Mouse (Mus musculus) yolk sac, embryonic 10.5 days (tissue): ENCODE data around the gene Zfp423.

ENCODE experiments used
- DNase-seq: peaks from one replicate; pipeline ENCODE4 v3.0.0-alpha.2; 2017; ENCODE audit warnings: low spot score

Zfp423 gene

DNA sequence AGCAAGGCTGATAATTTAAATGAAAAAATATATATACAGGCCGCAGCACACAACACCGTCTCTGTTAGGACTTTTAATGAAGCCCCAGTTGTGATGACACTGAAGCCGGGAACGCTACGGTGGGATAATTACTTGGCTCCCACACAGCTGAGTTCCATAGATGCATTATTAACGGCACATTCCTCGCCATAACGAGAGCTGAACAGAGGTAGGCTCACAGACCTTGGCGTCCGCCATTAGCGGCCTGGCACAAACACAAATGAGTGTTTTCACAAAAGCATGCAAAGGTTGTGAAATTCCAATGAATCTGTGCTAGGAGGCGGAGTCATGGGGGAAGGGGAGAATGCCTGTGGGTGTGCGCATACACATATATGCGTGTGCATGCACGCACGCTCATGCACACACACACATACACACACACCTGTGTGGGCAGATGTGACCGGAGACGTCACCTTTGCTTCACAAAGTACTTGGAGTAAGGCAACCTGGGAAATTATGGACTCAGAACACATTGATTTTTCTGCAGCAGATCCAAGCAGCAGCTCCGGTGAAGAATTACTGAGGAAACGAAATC lies 214.2 kb downstream of the Zfp423 start:
- DNase-seq, result no peak

DNA sequence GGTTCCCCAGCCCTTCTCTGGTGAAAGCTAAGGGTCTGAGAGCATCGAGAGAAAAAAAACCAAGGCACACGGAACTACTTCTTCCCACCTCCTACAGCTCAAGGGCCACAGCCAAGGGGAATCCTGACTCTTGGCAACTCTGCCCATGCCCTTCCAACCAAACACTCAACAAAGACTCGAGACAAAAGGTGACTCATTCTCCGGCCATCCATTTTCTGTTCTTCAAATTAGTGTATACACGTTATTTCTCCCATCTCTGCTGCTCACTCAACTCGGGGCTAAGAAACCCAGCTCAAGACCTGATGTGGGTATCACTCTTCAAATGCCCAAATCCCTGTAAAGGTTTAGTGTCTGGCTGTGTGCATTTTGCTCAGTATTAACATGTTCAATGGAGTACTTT lies 214.8 kb downstream of the Zfp423 start:
- no peak for DNase-seq

DNA sequence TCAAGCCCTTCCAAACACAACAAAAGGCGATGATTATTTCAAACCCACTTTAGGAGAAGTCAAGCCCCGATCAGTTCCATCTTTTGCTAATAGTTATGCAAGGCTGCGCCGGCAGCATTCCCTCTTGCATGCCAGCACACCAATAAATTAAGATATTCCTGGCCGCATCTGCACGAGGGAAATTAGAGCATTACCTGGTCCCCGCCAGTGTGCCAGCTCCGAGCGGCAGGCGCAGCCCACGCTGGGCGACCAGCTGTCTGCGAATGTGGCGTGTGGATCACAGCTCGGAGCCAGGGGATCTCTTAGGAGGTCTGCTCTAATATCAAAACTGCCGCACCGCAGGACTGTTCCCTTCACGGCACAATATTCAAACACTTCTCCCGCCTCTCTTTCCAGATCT lies 217.4 kb downstream of the Zfp423 start:
- DNase-seq, result no peak

DNA sequence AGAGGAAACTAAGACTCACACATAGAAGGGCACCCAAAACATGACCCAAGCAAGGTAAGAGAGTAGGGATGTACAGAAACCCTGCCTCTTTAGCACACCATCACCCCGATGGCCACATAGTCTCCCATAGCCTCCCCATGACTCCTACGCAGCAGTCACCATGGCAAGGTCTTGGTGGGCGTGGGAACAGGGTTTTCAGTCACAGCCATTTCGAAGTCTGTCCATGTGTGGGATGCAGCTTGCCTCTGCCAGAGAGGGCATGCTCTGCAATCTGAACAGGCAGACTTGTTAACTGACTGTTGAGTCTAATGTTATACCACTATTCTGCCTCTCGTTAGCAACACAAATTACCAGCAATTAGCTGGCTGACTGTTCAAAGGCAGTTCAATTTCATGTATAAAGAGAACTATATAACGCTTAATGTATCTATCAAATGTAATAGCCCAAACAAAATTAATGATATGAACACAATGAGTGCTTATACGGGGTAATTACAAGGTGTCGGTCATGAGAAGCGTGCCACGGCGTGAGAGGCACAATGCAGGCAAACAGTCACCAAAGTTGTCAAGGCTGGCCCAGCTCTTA lies 218.4 kb downstream of the Zfp423 start:
- no peak for DNase-seq

DNA sequence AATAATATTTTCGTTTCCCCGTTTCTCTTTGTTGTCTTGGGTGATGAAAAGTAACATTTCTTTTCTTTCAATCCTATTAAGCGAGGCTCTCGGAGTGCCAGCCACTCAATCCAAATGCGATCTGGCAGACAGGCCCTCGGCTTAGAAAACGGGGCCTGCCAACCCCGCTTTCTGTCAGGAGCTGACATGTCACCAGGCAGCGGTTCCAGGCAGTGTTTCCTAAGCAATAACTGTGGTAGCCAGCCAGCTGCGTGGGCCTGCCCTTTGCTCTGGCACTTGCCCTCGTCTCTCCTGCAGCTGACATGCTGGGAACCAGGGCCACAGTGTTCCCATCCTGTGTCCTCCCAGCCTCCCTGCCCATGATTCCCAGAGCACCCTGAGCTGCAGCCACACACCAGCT lies 221.5 kb downstream of the Zfp423 start:
- DNase-seq, result no peak

DNA sequence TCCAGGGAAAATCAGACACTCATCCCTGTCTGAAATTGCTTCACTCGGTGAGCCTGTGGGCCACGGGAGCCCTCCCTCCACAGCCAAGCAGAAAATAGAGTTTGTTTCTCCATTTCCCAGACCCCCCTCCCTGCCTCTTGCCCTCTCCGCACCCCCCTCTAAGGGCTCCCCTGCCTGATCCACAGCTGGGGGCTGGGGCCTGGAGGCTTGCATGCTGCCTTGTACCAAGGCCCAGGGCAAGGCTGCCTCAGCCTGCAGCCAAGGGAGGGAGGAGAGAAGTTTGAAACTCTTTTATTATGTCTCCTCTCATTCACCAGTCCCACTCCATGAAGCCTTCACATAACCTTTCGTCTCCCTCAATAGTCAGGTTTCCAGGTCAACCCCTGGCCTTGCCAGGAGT lies 224.5 kb downstream of the Zfp423 start:
- DNase-seq, result no peak

DNA sequence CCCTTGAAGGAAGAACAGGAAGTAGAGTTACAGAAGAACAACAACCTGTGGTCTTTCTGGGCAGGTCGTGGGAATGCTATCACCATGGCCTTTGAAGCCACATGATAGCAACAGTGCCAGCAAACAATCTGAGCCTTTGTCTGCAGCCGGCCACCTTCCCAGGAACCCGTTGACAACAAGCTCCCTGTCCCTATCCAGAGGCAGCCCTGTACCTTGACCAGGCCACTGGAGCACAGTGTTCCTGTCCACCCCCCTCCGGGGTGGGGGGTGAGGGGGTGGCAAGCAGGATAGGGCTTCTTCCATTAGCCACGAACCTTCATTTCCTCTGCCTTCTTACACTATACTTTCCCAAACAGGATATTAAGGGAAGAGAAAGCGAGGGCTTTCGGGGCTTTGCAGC lies 224.9 kb downstream of the Zfp423 start:
- no peak for DNase-seq

DNA sequence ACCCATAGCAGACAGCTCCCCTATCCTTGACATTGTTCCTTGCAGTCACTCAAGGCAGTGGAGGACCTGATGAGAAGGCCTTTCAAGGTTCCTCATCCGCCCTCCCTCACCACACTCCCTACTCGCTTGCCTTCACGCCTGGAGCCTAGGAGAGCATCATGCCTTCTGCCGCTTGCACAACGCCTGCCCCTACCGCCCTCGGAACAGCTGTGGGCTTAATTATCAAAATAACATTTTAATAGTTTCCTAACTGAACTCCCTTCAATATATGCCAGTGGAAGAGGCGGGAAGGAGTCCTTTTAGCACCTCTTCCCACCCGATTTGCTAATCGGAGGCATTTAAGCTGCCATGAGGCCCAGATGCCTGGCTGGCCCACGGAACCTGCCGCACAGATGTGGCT lies 228.3 kb downstream of the Zfp423 start:
- no peak for DNase-seq

DNA sequence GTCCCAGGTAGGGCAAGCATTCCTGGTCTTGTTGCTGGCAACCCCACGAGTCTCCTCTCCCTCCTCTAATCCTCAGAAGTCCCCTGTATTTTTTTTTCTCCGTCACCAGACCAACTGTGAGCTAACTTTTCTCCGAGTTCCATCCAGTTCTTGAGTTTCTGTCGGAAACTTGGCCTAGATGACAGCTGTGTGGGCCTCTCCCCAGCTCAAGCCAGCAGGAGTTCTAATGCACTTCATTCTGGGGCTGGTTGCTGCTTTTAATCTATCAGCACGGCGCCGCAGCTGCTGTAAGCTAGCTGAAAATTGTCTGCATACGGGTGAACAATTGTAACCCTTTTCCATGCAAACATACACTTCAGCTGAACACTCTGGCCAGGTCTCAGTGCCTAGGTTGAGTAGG lies 236.4 kb downstream of the Zfp423 start:
- no peak for DNase-seq

DNA sequence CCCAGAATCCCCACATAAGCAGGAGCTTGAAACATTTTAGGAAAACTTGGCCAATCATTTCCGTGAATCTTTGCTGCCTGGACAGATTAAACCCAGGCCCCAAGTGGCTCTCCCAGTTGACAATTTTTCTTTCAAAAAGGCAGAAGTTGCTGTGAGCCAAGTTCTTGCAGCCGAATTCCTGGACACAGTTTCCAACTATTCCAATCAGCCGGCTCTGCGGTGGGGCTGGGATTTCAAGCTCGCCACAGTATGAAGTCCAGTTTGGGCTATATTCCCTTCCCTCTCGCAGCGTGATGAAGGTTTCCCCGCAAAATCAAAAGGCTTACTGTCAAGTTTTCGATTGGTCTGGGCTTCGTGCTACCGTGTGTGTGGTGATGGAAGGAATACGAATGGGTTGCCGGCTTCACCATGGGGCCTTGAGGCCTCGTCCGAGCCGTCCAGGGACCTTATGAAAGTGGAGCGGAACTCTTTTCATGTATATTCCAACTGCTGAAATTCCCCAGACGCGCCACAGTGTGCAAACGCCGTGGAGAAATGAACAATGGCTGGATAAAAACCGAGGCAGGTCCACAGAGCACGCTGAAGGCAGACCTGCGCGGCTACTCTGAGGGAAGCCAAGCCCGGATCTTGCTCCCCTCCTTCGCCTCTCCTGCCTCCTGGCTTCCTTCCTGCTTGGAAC lies 240.1 kb downstream of the Zfp423 start:
- no peak for DNase-seq

DNA sequence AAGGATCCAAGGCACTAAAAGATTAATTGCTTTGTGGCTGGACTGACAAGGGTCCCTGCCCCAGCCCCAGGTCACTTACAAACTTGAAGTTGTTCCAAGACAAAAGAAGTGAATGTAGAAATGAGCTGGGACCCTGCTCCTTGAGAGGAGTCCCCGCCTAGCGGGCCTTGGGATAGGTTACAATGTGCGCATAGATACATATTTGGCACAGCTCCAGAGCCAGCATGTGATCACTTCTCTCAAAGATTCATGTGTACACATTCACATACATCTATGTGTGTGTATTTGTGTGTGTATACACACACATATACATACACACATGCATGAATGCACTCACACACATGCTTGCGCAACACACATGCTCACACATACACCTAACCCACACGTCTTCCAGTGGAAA lies 241.9 kb downstream of the Zfp423 start:
- DNase-seq, result no peak

DNA sequence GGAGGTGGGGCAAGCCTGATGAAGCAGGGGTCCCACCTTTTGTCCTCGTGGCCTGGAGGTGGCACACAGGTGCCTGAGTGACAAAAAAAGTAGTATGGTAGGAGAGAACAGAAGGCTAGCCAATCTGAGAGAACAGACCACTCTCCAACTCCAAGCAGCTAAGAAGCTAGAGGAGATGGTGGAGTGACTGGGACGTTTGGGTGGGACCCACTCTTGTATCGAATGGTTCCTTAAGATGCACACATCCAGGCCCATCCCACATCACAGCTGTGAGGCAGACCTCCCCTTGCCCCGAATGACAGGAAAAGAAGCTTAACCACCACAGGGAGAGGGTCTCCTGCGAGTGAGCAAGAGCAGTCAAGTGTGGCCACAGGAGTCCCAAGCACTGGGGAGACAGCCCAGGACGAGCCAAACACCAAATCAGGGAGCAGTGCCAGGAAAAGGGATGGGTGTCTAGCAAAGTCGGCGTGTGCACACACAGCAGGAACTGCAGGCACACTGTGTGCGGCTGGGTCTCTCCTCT lies 242.6 kb downstream of the Zfp423 start:
- no peak for DNase-seq

DNA sequence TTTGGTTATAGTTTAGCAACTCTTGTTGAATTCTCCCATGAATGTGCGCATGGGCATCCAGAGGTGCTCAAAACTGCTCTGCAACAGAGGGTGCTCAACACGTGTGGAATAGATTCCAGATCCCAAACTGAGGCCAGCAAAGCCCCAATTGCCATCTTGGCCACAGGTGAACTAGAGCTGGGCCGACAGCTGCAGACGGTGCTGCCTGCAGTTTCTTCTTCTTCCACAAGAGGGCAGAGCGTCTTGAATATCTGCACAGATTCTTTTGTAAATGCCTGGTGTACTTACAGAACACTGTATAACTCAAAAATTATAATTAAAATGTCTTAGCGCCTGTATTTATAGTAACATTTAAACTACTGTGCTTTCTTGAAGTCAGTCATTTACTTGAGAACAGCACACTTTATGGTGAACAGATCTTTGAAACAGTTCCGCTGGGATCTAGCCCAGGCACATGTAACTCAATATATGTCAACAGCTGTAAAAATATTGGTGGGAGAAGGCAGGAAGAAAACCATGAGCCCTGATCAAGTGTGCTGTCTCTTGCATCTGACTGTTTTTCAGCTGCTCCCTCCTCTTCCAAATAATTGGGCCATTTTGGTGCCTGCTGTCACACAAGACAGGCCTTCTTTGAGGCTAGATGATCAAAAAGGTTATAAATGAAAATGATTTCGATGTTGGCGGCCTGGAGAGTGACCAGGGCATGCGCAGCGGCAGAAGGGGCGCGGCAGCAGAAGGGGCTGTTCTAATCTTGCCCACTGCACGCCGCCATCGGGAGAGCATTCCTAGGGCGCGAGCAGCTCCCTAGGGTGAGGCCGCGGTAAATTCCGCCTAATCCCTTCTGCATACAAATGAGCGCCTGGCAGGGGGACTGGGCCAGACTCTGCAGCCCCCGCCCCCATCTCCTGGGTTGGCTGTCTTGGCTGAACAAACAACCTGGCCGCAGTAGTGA lies 243.4 kb downstream of the Zfp423 start:
- DNase-seq, result peak; percentile 44

DNA sequence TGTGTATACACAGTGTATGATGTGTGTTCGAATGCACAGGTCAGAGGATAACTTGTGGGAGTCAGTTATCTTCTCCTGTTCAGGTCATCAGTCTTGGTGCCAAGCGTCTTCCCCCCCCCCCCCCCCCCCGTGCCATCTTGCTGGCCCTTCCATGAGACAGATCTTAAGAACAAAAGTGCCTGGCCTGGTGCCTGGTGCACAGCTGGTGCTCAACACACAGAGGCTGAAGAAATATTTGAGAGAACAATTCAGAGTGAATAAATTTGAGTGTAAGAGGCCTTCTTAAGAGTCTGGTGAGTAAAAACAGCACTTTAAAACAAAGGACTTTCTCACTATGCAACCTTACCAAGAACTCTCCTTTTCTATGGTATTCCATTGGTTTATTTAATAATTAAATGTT lies 245.4 kb downstream of the Zfp423 start:
- DNase-seq, result no peak

DNA sequence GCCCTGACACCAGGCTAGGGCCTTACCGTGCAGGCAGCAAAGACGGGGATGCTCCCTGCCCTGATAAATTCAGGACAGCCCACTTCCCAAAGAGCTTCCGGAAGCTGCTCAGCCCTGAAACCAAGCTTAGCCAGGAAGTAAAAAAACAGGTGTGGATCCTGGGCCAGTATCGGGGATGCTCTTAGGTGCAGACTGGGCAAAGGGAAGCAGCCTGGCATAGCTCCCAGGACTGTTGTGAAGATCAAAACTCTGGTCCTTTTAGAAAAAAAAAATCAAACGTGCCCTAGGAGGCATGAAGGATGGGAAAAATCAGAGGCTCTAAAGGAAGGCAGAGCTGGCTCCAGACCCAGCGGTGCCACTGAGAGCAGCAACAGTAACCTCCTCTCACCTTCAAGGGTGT lies 247.4 kb downstream of the Zfp423 start:
- DNase-seq, result no peak

DNA sequence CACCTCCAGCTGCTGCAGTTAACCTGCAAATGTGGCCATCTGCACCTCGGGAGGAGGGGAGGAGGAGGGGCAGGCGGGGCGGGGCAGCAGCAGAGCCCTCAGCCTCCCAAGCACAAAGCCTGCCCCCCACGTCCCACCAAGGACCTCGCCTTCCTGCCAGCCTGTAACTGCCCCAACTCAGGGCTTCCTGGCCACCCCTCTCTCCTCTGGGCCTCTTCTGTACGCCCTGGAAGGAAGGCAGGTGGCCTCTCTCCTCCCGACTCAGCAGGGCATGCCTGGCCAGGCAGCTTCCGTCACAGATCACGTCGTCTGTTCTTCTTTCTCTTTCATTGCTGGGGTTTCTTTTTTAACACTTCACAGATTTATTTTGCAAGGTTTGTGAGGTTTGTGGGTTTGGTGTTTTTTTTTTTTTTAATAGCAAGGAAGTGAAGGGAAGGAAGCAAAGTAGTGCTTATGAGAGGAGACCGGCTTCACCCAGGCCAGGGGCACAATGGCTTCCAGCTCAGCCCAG lies 251.2 kb downstream of the Zfp423 start:
- no peak for DNase-seq

DNA sequence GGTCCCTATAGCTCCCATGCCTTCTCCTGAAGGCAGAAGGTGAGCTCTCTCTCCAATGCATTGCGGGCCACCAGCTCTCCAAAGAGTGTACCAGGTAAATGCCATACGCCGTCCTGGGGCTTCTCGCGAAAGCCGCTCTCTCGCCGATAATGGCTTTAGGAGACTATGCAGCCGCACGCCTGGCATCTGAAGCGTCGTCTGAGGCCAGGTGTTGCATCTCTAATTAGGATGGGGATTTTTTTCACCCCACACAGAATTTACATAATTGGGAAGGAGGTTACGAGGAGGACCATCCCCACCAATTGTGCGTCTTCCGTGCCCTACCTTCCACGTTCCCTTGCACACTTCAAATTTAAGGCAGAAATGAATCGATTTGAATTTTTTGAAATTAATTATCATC lies 252.2 kb downstream of the Zfp423 start:
- no peak for DNase-seq

DNA sequence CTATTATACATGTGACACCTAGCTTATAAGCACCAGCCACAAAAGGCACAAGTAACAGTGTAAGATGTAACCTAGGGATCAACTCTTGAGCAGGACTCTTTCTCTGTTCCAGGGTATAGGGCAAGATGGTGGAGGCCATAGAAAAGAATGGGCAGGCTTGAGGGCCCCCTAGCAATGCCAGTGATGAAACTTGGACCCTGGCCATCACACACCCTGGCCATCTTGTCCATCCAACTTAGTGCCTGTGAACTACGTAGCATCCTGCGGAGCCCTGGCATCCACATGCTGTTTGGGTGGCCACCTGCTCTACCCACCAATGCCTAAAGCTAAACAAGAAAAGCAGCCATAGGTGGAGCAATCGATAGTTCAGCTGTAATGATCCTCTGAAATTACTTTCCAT lies 254.6 kb downstream of the Zfp423 start:
- no peak for DNase-seq

DNA sequence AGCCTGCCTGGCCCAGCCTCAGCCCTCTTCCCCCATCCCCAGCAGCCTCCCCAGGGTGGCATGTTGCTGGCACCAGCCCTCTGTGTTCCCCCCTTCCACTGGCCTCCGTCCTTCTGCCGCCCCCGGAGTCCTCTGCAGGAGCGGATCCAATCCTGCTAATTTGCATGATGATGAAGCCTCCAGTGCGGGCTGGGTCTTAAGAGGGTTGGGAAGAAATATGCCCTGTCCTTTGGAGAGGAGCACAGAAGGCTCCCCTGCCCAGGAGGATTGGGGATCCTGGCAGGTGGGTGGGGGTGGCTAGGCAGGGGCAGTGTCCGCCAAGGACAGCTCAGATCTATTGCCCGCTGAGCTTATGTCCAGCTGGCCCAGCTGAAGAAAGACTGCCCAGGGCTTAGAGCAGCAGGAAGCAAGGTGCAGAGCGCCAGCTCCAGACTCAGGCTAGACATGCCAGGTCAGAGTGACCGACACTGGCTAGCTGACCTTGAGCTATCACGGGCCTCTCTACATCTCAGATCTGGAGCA lies 256.5 kb downstream of the Zfp423 start:
- no peak for DNase-seq

DNA sequence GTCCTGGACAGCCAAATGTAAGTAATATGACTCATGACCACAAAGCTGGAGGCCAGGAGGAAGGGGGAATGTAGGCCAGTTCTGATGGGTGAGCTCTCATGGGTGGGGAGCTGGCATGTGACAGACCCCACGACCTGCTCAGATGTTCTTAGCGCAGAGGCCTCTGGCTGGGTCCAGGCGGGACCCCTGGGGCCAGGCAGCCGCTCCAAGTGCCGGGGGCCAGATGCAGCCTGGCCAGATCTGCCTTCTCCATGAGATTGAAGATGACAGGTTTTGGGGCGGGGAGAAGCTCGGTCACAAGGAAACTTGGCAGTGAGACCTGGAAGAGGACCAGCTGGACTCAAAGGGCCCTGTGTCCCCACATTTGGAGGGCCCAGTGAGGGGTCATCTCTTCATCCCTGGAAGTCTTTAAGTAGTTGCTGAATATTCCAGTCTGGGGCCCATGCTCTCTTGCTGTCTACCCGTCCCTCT lies 257.3 kb downstream of the Zfp423 start:
- DNase-seq, result no peak

DNA sequence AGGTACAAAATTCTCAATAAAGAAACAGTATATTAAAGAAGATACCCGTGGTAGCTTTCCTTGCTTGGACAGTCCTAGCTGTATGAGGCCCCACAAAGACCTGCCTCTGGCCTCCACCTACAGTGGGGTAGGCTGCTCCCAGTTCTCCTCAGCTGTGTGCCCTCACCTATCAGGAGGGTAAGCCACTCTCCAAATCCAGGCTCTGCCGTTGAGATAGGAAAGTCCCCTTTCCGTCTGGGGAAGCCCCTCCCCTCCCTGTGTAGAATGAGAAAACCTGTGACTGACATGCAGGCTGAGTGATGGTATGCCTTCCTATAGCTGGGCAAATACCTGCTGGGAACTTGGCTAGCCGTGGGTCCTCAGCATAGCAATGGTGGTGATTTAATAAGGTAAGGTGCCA lies 257.8 kb downstream of the Zfp423 start:
- no peak for DNase-seq

DNA sequence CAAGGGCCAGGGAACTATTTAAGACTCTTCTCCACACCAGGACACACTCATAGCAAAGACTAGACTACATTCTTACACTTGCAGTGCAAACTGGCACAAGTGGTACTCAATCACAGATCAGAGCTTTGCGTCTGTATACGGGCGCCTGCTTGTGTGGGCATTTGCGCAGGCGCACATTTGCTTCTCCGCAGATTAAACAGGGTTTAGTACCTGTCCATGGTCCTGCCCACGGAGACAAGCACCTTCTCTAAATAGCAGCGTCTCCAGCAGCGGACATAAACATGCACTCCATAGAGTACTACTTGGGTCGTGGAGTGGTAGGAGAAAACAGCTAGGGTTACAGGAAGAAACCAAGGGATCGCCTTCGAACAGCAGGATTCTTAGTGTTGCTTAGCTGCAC lies 259.1 kb downstream of the Zfp423 start:
- peak; percentile 35 for DNase-seq
